ENCODE assay signal across 18 mouse cellular contexts in genomic region chr11:5716938-5717705, GRCm38 (mm10). TPM values are rescaled to one million over a fixed set of nuclear protein-coding genes. Genes with fewer than 3 reads are reported as not detected.
A peak's percentile ranks its signal among the peaks of the same experiment; 100 is the strongest.
DNase-seq lines count a peak whose midpoint lies in the region; ATAC-seq lines count a peak whose summit lies in the region.
"Had no signal": no experiment of that assay in that cellular context is flagged by ENCODE, and none has a peak within 500 bp of the region (broad histone marks: within the 10 kb centered on the region; RNA-seq: fewer than 3 reads in every experiment).

No protein-coding gene starts in this region.

- no peaks in the 10 kb centered on the region for H3K27me3 ChIP-seq in megakaryocyte, embryonic 14.5 days (replicated peaks)
- H3K27me3 ChIP-seq in heart, embryonic 10.5 days (ENCODE audit: insufficient read depth, poor library complexity, severe bottlenecking): no peaks in the 10 kb centered on the region
- H3K27me3 ChIP-seq: limb, embryonic 12.5 days; liver, embryonic 15.5 days had no signal

- no peak overlapping the region for H3K27ac ChIP-seq in heart, embryonic 10.5 days
- H3K27ac ChIP-seq: embryonic facial prominence, embryonic 10.5 days; hindbrain, embryonic 10.5 days; limb, embryonic 12.5 days; liver, embryonic 15.5 days had no signal

- 88% methylated on average over 34 of the region's 34 CpGs for WGBS in heart, embryonic 10.5 days

- no peak for ATAC-seq in megakaryocyte, adult 5-6 weeks (ENCODE audit: poor library complexity, severe bottlenecking)
- ATAC-seq in CD4-positive, CD25-positive, alpha-beta regulatory T cell, adult 4 months: no peak
- ATAC-seq: inflammation-experienced regulatory T-cells, adult 6 months had no signal

- H3K36me3 ChIP-seq in megakaryocyte, embryonic 14.5 days (replicated peaks; ENCODE audit: low read length): peaks cover 80% of the 10 kb centered on the region
- peaks cover 60% of the 10 kb centered on the region for H3K36me3 ChIP-seq in heart, embryonic 10.5 days

- H3K4me1 ChIP-seq in megakaryocyte, embryonic 14.5 days: peaks cover 70% of the 10 kb centered on the region
- H3K4me1 ChIP-seq in heart, embryonic 10.5 days: no peaks in the 10 kb centered on the region
- H3K4me1 ChIP-seq: embryonic facial prominence, embryonic 10.5 days; hindbrain, embryonic 10.5 days; limb, embryonic 12.5 days; liver, embryonic 15.5 days had no signal

- DNase-seq in adrenal gland, postnatal 10 days: peak; percentile 68
- no peak for DNase-seq in adrenal gland, postnatal 4 days (ENCODE audit: low spot score in 2 of 2)
- peak; percentile 67 for DNase-seq in heart, embryonic 10.5 days (ENCODE audit: low spot score)
- DNase-seq in lung, postnatal 14 days: peak; percentile 66
- no peak for DNase-seq in urinary bladder, postnatal 10 days (ENCODE audit: low spot score)
- DNase-seq: cerebellum, postnatal 10 days; gastrocnemius, postnatal 36 days; kidney, postnatal 14 days had no signal

- no peaks in the 10 kb centered on the region for H3K9me3 ChIP-seq in megakaryocyte, embryonic 14.5 days
- no peaks in the 10 kb centered on the region for H3K9me3 ChIP-seq in heart, embryonic 10.5 days
- H3K9me3 ChIP-seq: embryonic facial prominence, embryonic 10.5 days; G1E; hindbrain, embryonic 10.5 days; limb, embryonic 12.5 days; liver, embryonic 15.5 days had no signal

- H3K4me3 ChIP-seq in megakaryocyte, embryonic 14.5 days (replicated peaks): peak overlapping the region; percentile 47
- no peak overlapping the region for H3K4me3 ChIP-seq in heart, embryonic 10.5 days
- H3K4me3 ChIP-seq: embryonic facial prominence, embryonic 10.5 days; hindbrain, embryonic 10.5 days; limb, embryonic 12.5 days; liver, embryonic 15.5 days; myocyte had no signal

RNA-seq across cellular contexts. Expression of gene Mrps24, which starts 1.6 kb away (rescaled TPM):
- 100 to 1,000 TPM; 155 to 166 TPM for total RNA-seq in adrenal gland, postnatal 10 days (2021)
- total RNA-seq in adrenal gland, postnatal 4 days (2021): 100 to 1,000 TPM; 118 to 121 TPM
- 173 and 222 TPM in 2 replicates for polyA plus RNA-seq in megakaryocyte, embryonic 14.5 days (2012; ENCODE audit: insufficient read depth, low replicate concordance)
- 67.4 and 74.1 TPM in 2 replicates for total RNA-seq in megakaryocyte, adult 5-6 weeks (2015)
- 30.7 and 41.2 TPM in 2 replicates for total RNA-seq in megakaryocyte, adult 5-6 weeks (2017)
- 177 and 181 TPM in 2 replicates for polyA plus RNA-seq in heart, embryonic 10.5 days (2016; fragmentation: Nextera tagmentation; extraction: Ambion mirVana)
- polyA plus RNA-seq in CD4-positive, CD25-positive, alpha-beta regulatory T cell, adult 4 months (2017; shearing (Covaris generic)): 10 to 100 TPM; 39.0 to 47.3 TPM

RNA-seq across cellular contexts. Expression of gene Urgcp, which starts 45.1 kb away (rescaled TPM):
- total RNA-seq in adrenal gland, postnatal 10 days (2021): 10 to 100 TPM; 65.1 to 66.5 TPM
- total RNA-seq in adrenal gland, postnatal 4 days (2021): 10 to 100 TPM; 50.6 to 56.8 TPM
- 6.8 and 10.2 TPM in 2 replicates for polyA plus RNA-seq in megakaryocyte, embryonic 14.5 days (2012; ENCODE audit: insufficient read depth, low replicate concordance)
- total RNA-seq in megakaryocyte, adult 5-6 weeks (2015): 4.1 and 4.5 TPM in 2 replicates
- 7.5 and 8.7 TPM in 2 replicates for total RNA-seq in megakaryocyte, adult 5-6 weeks (2017)
- 21.3 and 29.9 TPM in 2 replicates for polyA plus RNA-seq in heart, embryonic 10.5 days (2016; fragmentation: Nextera tagmentation; extraction: Ambion mirVana)
- polyA plus RNA-seq in CD4-positive, CD25-positive, alpha-beta regulatory T cell, adult 4 months (2017; shearing (Covaris generic)): 1 to 10 TPM; 5.2 to 9.1 TPM

Comparison
In these comparisons a context has a peak if more than half of its experiments do, and no peak if none do; other contexts are left out.
1. DNase-seq: peak in adrenal gland, postnatal 10 days (single experiment), heart, embryonic 10.5 days (single experiment) and lung, postnatal 14 days (single experiment); none in adrenal gland, postnatal 4 days (0 of 2) and urinary bladder, postnatal 10 days (single experiment).
2. RNA of gene Urgcp, which starts 45.1 kb away (total RNA-seq): 65.1 to 66.5 TPM in adrenal gland, postnatal 10 days and 50.6 to 56.8 TPM in adrenal gland, postnatal 4 days; 4.1 to 8.7 TPM in megakaryocyte, adult 5-6 weeks; every median in the first group is over 4 times any median in the second.